Mouse (Mus musculus): ENCODE results near the gene Rcan1.

The Rcan1 gene

DNA sequence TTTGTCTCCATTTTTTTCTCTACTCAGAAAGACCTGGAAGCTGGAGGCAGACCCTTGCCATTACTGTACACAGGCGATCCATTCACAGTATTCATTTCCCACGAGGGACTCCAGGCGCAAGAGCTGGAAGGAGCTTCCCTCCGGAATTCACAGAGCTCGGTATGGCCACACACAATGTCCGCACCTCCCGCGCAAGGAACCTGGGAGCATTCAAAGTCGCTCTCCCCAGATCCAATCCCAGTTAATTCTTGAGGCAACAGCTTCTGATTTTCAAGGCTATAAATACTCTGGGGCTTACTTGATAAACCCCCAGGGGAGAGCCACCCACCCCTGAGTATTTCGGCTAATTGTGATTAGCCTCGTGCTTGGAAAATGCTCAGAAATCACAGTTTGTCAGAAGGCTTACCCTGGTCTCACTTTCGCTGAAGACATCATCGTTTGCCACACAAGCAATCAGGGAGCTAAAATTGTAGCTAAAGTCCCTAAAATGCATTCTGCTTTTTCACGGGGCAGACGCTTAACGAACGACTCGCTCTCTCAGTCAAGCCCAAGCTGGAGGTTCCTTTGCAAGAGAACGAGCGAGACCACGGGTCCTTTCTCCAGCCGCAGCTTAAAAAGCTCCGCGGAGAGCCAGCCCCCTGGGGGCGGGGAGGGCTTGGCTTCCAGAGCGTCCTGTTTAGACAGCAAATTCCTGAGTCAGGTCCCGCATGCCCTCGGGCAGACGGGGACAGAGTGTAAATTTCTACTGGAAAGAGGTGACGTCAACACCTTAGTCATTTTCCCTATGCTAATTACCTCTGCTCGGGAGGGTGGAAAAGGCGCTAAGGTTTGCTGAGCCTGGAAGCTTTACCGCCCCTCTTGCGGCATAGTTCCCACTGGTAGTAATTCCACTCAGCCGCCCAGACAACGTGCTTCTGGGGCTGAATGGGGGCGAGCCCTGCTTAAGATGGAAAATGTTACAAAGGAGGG is 70.9 kb downstream of the Rcan1 start:
- peak; percentile 80 for DNase-seq (ENCODE audit: low spot score)

GRCm38 (mm10) chr16:92398574-92399118 is 72.0 kb downstream of the Rcan1 start:
- DNase-seq (ENCODE audit: low spot score) = no peak

DNA sequence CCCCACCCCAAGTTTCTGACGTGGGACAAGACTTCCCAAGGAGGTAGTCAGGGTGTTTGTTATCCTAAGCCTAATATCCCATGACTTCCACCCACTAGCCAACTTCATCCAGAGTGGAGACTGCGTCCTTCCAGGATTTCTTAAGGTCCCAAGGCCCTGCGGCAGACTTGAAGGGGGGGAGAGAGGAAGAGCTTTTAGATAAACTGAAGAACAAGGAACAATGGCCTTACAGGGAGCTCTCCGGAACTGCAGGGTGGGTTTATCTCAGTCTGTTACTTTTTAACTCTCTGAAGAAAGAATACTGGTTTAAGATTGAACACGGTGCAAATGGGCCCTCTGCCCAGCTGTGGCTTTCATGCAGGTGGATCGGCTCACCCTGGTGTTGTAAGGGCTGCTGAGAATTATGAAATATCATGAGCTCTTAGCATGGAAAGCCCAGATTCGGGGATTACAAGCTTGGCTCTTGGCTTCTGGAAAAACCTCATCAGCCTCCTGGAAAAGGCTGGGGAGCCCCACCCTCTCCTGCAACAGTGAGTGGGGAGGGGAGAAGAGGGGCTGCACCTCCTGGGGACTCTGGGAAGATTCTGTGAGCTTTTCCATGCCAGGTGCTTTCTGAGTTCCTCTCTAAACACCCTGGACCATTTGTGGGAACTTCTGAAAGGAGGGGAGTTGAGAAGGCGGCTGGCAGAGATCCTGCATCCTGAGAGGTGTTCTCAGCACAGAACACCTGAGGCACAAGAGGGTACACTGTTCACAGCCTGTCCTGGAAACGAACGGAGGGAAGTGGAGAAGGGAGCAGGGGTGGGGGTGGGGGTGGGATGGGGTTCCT is 72.7 kb downstream of the Rcan1 start:
- no peak for DNase-seq (ENCODE audit: low spot score)

GRCm38 (mm10) chr16:92393732-92394131 is 76.9 kb downstream of the Rcan1 start:
- DNase-seq (ENCODE audit: low spot score) = no peak

DNA sequence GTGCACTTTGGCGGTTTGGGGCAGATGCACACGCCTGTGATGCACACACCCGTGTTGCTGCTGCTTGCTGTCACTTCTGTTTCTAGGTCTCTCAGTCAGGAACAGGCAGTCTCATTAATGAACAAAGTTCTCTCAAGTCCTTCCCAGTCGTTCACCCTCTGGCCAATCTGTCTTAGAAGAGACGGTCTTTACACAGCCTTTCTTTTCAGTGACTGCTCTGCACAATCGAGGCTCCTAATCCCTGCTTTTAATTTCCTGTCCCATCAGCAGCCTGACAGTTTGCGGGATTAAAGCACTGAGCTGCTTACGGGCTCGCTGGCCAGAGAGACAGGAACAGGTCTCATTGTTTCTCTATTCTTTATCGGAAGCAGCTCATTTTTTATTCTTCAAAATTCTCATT is 83.0 kb downstream of the Rcan1 start:
- no peak for DNase-seq (ENCODE audit: low spot score)

- DNase-seq (ENCODE audit: low spot score) = peak; percentile 79
These were observed 85.6 kb downstream of the Rcan1 start for GRCm38 (mm10) chr16:92385062-92385461.

- no peak for DNase-seq (ENCODE audit: low spot score)
These were observed 87.3 kb downstream of the Rcan1 start for GRCm38 (mm10) chr16:92383412-92383811.

- DNase-seq (ENCODE audit: low spot score) = no peak
These were observed 88.2 kb downstream of the Rcan1 start for GRCm38 (mm10) chr16:92382508-92382907.

DNA sequence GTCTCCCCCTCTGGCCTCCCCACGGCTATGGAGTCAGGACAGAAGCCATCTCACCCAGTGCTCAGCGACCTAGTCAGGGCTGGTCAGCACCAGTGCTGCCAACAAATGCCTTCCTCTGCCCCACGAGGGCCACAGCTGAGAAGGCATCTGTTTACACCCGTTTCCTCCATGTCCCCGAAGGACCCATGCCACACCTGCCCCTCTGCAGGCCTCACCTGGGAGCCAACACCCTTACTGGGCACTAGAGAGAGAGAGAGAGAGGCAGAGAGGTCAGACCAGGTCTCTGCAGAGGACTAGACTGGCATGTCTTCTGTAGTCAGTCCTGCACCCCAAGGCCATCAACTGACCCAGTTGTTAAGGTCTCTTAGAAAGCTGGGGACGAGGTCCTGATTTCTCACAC is 89.6 kb downstream of the Rcan1 start:
- no peak for DNase-seq (ENCODE audit: low spot score)

GRCm38 (mm10) chr16:92376976-92377375 is 93.7 kb downstream of the Rcan1 start:
- no peak for DNase-seq (ENCODE audit: low spot score)

GRCm38 (mm10) chr16:92371623-92372022 is 99.0 kb downstream of the Rcan1 start:
- DNase-seq (ENCODE audit: low spot score) = no peak

DNA sequence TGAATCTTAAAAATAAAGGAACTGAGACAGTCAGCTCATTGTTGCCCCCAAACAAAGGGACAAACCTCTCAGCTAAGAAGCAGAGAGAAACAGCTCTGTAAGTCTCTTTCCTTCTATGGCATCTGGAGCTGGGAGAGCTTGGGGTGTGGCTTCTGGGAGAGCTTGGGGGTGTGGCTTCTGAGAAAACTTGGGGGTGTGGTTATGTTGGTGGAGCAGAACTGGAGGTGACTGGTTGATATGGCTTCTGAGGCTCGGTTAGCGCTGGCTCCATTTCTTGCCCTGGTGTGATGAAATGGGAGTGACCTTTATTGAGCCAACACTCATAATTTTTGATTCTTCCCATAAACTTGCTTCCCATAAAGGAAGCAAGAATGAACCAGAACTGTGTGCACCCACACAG is 101.4 kb downstream of the Rcan1 start:
- peak; percentile 45 for DNase-seq (ENCODE audit: low spot score)

DNA sequence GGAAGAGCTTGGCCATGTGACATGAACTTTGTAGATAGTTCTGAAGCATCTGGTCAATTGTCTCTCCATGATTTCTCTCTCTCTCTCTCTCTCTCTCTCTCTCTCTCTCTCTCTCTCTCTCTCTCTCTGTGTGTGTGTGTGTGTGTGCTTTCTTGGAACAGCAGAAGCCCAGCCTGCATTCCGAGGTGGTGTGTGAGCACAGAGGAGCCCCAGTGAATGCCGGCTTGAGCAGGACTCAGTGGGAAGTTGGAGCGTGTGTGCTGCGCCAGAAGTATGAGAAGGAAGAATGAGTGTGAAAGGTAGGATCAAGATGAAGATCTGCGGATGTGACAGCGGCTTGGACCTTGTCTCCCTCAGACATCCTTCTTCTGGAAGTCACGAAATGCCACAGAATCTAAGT is 105.2 kb downstream of the Rcan1 start:
- DNase-seq (ENCODE audit: low spot score) = no peak

DNA sequence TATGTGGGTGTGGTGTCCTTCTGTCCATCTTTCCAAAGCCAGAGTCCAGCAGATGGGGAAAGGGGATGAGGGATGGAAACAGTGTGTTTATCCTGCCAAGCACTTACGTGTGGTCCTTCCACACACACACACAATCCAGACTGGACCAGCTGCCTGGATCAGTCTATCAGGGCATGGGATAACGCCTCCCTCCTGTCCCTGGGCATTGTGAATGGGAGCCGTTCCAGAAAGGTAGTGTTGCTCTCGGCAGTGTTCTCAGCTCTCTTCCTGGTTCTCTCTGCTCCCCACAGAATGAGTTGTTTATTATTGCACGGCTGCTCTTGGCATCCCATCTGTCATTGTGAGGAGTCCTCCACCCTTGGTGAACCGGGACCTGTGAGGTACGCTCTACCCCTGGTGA is 110.0 kb downstream of the Rcan1 start:
- no peak for DNase-seq (ENCODE audit: low spot score)

GRCm38 (mm10) chr16:92359229-92359628 is 111.4 kb downstream of the Rcan1 start, which contains the start of gene Kcne1:
Gene Kcne1, minus strand, starts transcription at chr16:92359468.
- DNase-seq (ENCODE audit: low spot score) = no peak

- peak; percentile 59 for DNase-seq (ENCODE audit: low spot score)
These were observed 111.9 kb downstream of the Rcan1 start for GRCm38 (mm10) chr16:92358734-92359133.

GRCm38 (mm10) chr16:92357566-92357965 is 113.1 kb downstream of the Rcan1 start:
- DNase-seq (ENCODE audit: low spot score) = peak; percentile 75

DNA sequence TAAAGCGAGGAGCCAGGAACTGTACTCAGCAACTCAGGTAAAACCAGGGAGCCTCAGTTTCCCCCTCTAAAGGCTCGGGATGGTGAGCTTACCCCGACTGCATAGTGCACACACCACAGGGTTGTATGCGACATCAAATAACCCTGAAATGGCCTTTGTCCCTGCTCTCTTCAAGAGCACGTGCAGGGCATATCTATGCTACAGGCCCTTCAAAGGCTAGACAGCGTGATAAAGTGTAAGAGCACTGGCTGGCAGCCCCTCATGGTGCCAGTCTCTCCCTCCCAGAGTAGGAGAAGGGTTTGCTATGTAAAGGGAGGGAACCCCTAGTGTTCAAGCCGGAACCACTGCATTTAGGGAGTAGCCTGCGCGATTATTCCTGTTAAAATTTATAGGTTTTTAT is 113.6 kb downstream of the Rcan1 start:
- no peak for DNase-seq (ENCODE audit: low spot score)

GRCm38 (mm10) chr16:92355982-92356381 is 114.7 kb downstream of the Rcan1 start:
- DNase-seq (ENCODE audit: low spot score) = no peak

- DNase-seq (ENCODE audit: low spot score) = no peak
These were observed 115.3 kb downstream of the Rcan1 start for GRCm38 (mm10) chr16:92355366-92355765.

DNA sequence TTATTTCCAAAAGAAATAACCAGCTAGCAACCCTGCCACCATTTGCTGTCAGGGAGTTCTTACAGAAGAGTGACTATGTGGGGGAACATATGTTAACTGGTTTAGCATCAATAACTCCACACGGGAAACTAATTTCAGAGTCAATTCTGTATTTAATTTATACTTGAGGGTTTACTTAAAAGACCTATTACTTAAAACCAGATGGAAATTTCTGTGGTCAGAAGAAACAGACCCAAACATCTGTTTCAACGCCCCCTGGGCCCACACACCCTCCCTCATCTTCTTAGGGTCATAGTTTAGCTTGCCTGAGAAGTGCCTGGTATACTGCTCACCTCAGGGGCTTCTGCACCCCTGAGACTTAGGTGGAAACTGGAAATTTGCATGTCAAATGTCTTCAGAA is 116.8 kb downstream of the Rcan1 start:
- no peak for DNase-seq (ENCODE audit: low spot score)

DNA sequence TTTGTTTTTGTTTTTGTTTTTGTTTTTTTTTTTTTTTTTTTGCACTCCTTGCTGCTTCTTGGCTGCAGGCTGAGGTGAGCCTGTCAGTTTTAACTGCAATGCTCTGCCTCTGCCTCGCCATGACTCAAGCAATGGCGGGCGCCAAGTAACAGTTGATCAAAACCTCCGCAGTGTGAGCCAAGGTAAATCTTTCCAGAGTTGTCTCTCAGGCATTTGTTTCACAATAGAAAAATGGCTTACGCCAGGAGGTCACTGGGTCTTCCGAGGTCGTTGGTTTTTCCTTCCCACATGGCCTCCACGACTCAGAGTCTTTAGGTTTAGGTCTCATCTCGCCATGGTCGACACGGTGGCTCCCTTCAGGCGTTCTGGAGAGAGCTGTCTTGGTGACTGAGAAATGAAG is 117.4 kb downstream of the Rcan1 start:
- DNase-seq (ENCODE audit: low spot score) = no peak

- no peak for DNase-seq (ENCODE audit: low spot score)
These were observed 121.7 kb downstream of the Rcan1 start for GRCm38 (mm10) chr16:92348941-92349340.

Measured in retina, embryonic 14.5 days (tissue).